Mouse (Mus musculus) E14TG2a.4 (cell line): ENCODE measurements at regions not wholly inside any gene's neighbourhood (a gene's known extent, or its start where the extent isn't known, plus 50 kb on each side); places are given as distances from the start of the nearest gene placed in this dataset.

ENCODE experiments used
- H3K27me3 ChIP-seq: 2 replicates; pipeline ENCODE4 v1.6.1; 2014; ENCODE audit warnings: low read length, control low read depth; ENCODE audit not compliant: insufficient read depth
- H3K36me3 ChIP-seq: 2 replicates; pipeline ENCODE4 v1.6.1; 2014; ENCODE audit warnings: low read length, control low read depth; ENCODE audit not compliant: insufficient read depth
- H3K4me1 ChIP-seq: replicated peaks from 2 replicates; pipeline ENCODE4 v1.6.1; 2014; ENCODE audit warnings: low read depth, low read length, control low read depth
- H3K4me3 ChIP-seq: replicated peaks from 2 replicates; pipeline ENCODE4 v1.5.1; 2014; ENCODE audit warnings: mild to moderate bottlenecking, low read length
- H3K9me3 ChIP-seq: 2 replicates; pipeline ENCODE4 v1.6.1; 2014; ENCODE audit warnings: low read length, control low read depth
- CTCF ChIP-seq: conservative IDR thresholded peaks from 2 replicates; pipeline ENCODE4 v1.5.1; 2014; ENCODE audit warnings: low read length
- NANOG ChIP-seq: IDR thresholded peaks from 2 replicates; pipeline ENCODE4 v1.6.1; 2014; ENCODE audit warnings: borderline replicate concordance, low read length, mixed read lengths
- POU5F1 ChIP-seq: IDR thresholded peaks from 2 replicates; pipeline ENCODE4 v1.6.1; 2014; ENCODE audit warnings: low read length, borderline replicate concordance

DNA sequence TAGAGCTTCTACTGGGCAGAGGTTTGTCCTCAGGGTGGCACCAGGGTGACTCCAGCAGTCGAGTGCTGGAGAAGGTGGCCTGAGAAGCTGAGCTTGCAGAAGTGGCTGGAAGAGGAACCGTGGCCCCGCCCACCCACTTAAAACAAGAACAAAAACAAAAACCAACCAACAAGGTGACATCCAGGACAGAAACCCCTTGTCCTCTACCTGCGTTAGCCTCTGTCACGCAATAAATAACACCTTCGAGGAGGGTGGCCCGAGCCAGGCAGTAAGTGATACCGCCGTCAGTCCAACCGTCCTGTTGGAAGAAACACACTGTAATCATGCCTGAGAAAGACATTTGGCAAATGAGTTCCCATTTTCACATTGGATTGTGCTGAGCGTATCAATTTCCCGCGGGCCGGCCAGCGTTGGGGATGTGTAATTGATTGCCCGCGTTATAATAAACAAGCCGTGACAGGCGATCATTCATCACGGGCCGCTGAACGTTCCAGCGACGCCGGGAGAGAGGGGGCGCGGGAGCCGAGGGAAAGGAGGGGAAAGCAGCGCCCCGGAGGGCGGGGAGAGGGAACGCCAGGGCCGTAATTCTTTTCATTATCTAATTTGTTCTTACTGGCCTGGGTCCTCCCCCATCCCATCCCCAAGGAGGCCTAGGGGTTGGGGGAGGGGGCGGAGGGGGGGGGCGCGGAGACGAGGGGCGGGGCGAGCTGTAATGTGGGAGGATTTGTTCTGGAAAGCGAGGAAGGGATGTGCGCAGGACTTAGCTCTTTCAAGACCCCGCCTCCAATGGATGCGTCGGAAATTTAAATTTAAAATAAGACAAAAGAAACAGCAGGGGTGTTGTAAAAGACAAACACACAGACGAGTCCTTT, 135.6 kb downstream of the 2410131K14Rik start:
- TF ChIP-seq CTCF (no peak), POU5F1 (no peak), NANOG (no peak; the same call in 1 of the 2 replicates)
- peaks cover 55% of the 10 kb centered on the region for H3K4me1 ChIP-seq

DNA sequence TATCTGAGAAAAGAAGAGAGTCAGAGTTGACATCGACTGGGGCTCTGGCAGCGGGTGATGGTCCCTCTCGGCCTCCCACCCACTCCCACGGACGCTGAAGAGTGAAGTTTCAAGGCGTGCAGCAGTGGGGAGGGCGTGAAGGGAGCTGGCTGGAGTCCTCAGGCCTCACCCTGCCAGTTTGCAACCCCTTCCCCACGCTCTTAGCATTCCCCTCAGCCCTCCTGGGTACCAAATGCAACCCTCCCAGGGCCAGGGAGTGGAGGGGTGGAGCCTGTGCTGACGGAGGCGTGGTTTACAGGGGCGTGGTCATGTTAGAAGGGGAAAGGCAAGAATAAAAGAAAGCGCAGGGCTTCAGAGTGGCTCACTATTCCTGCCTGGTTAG, 136.3 kb downstream of the 2410131K14Rik start:
- Histone ChIP-seq H3K4me3 (peak overlapping the region; percentile 85), H3K27me3 (peaks cover 21% of the 10 kb centered on the region), H3K36me3 (no peaks in the 10 kb centered on the region), H3K4me1 (peaks cover 49% of the 10 kb centered on the region), H3K9me3 (no peaks in the 10 kb centered on the region)
- no peak for TF ChIP-seq POU5F1
- TF ChIP-seq NANOG, result 0 out of 2 replicates have a peak, but pooled peaks have one; percentile 24
- no peak for TF ChIP-seq CTCF

More for the DNA sequence above, 135.6 kb downstream of the 2410131K14Rik start:
- Histone ChIP-seq H3K27me3 (peaks cover 21% of the 10 kb centered on the region), H3K9me3 (no peaks in the 10 kb centered on the region), H3K36me3 (no peaks in the 10 kb centered on the region), H3K4me3 (peak overlapping the region; percentile 85)

DNA sequence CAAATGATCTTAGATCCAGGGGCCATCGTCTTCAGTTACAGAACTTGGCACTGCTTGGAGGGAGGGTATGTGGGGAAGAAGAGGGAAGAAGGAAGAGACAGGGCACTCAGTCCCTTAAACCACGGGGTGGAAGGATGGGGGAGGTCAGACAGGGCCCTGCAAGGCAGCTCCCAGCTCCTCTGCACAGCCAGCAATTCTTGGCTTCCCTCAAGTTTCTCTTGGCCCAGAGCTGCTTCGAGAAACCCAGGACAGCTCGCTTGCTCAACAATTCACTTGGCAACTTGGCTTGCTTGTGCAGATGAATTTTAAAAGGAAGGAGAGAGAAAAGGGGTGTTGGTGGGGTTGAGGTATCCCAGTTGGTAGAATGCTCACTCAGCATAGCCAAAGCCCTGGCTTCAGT, 141.1 kb downstream of the 2410131K14Rik start:
- H3K4me1 ChIP-seq, result peaks cover 26% of the 10 kb centered on the region
- H3K4me3 ChIP-seq, result no peak overlapping the region
- H3K9me3 ChIP-seq, result peaks cover 23% of the 10 kb centered on the region
- H3K36me3 ChIP-seq, result no peaks in the 10 kb centered on the region
- H3K27me3 ChIP-seq, result peaks cover 6% of the 10 kb centered on the region
- no peak for TF ChIP-seq POU5F1
- TF ChIP-seq CTCF, result no peak
- no peak for TF ChIP-seq NANOG

DNA sequence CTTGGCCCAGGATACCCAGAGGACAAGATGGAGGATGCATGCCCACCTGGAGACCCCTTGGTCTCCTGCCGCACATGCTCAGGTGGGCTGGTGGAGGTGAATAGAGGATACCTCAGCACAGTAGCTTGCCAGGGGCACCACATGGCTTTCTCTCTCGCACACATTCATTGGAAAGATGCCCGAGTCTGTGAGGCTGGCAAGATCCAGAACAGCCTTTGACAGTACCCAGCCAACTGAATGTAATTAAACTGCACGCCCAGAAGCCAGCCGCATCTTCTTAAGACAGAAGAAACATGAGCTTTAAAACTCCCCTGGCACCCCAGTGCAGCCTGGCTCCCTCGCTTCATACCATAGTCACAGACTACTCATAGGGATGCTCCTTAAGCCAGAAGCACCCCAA, 143.4 kb downstream of the 2410131K14Rik start:
- peaks cover 29% of the 10 kb centered on the region for H3K9me3 ChIP-seq
- H3K4me3 ChIP-seq, result no peak overlapping the region
- peaks cover 28% of the 10 kb centered on the region for H3K4me1 ChIP-seq
- TF ChIP-seq CTCF (no peak), POU5F1 (no peak), NANOG (no peak)
- H3K36me3 ChIP-seq, result no peaks in the 10 kb centered on the region
- H3K27me3 ChIP-seq, result peaks cover 3% of the 10 kb centered on the region; the same call in 1 of the 2 replicates

DNA sequence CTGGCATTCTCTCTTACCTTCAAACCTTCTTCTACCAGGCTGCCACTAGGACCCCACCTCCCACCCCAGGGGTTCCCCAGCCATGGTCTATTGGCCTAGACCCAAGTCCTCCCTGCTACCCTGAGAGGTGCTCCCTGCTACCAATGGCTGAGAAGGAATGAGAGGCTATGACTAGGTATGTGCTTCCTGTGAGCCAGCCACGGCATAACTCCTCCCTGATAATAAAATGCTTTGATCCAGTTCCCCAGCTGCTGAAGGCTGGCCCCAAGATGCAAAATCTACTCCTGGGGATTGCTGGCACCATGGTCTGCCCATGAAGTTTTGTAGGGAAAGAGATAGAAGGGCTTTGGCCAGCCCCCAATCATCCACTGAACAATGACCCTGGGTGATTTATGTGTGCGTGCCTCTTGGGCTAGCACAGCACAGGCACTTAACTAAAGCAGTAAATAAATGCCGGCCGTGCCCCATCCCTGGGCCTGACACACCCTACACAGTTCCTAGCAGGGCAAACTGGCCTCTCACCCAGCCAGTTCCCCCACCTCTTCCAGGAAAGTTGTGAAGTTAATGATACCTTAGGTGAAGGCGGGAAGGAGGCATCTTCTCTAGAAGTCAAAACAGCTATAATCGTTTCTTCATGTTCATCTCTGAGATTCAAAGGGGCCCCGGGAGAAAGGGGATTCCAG, 145.8 kb downstream of the 2410131K14Rik start:
- peaks cover 26% of the 10 kb centered on the region for H3K4me1 ChIP-seq
- H3K27me3 ChIP-seq, result peaks cover 6% of the 10 kb centered on the region
- TF ChIP-seq POU5F1 (no peak), NANOG (no peak), CTCF (no peak)
- no peaks in the 10 kb centered on the region for H3K36me3 ChIP-seq
- peaks cover 29% of the 10 kb centered on the region for H3K9me3 ChIP-seq
- no peak overlapping the region for H3K4me3 ChIP-seq

DNA sequence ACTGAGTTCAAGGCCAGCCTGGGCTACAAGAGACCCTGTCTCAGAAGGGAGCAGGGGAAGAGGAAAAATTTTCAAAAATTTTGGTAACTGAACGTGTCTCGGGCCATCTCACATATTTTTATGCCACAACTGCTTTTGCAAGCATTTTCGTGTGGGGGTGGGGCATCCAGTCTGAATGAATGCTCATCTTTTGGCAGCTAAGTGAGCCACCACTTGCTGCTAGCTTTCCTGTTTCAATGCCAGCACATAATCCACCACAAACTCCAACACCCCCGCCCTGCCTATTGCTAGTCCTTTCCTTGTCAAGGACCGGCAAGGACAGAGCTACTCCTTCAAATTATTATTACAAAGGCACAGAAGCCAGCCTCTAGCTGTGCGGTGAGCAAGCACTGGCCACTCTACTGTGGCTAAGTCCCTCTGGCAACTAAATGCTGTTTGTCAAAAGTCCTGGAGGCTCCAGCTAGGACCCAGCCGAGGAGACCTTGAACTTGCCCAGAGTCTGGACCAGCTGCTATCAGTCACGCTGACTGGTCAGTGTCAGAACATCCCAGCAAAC, 148.0 kb downstream of the 2410131K14Rik start:
- Histone ChIP-seq H3K27me3 (peaks cover 23% of the 10 kb centered on the region), H3K9me3 (peaks cover 29% of the 10 kb centered on the region), H3K4me1 (peaks cover 40% of the 10 kb centered on the region), H3K4me3 (no peak overlapping the region), H3K36me3 (no peaks in the 10 kb centered on the region)
- TF ChIP-seq POU5F1 (no peak), NANOG (no peak), CTCF (no peak)

DNA sequence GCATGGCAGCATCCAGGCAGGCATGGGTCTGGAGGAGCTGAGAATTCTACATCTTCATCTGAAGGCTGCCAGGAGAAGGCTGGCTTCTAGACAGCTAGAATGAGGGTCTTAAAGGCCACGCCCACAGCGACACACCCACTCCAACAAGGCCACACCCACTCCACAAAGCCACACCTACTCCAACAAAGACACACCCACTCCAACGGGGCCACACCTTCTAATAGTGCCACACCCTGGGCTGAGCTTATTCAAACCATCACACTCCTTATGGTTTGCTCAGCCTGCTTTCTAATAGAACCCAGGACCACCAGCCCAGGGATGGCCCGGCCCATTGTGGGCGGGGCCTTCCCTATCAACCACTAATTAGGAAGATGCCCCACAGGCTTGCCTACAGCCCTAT, 149.0 kb downstream of the 2410131K14Rik start:
- peaks cover 26% of the 10 kb centered on the region for H3K9me3 ChIP-seq
- H3K27me3 ChIP-seq, result peaks cover 26% of the 10 kb centered on the region
- TF ChIP-seq POU5F1, result no peak
- TF ChIP-seq NANOG, result no peak
- TF ChIP-seq CTCF, result no peak
- H3K36me3 ChIP-seq, result no peaks in the 10 kb centered on the region
- H3K4me1 ChIP-seq, result peaks cover 40% of the 10 kb centered on the region
- H3K4me3 ChIP-seq, result no peak overlapping the region
